Mouse (Mus musculus) neural tube, embryonic 14.5 days (tissue): ENCODE data around the gene Slc28a2. TPM values are rescaled to one million over a fixed set of nuclear protein-coding genes. Genes with fewer than 3 reads are reported as not detected.
"Not testable (repeated sequence)": the region's sequence is repeated elsewhere in the genome, so short reads cannot be mapped to it uniquely, and the experiment has no call there.

Experiments
- ATAC-seq: fragments of 200-750 bp; cut with Nextera tagmentation; 2 replicates; pipeline ENCODE4 v1.8.0; 2017; ENCODE audit warnings: low read depth, mild to moderate bottlenecking, moderate TSS enrichment, moderate library complexity
- H3K27ac ChIP-seq: fragments of 300-500 bp; sonication (generic); 2 replicates; pipeline ENCODE4 v1.5.1; 2014; ENCODE audit warnings: low read depth, mild to moderate bottlenecking, control low read depth, low read length, moderate library complexity, mixed read lengths
- H3K27me3 ChIP-seq: fragments of 300-500 bp; sonication (generic); 2 replicates; pipeline ENCODE4 v1.6.1; 2014; ENCODE audit warnings: low read length; ENCODE audit not compliant: control insufficient read depth, insufficient read depth
- H3K36me3 ChIP-seq: fragments of 300-500 bp; sonication (generic); 2 replicates; pipeline ENCODE4 v1.6.1; 2014; ENCODE audit warnings: low read length, mixed read lengths; ENCODE audit not compliant: control insufficient read depth, insufficient read depth
- H3K4me1 ChIP-seq: fragments of 300-500 bp; sonication (generic); 2 replicates; pipeline ENCODE4 v1.6.1; 2014; ENCODE audit warnings: low read length; ENCODE audit not compliant: control insufficient read depth, insufficient read depth
- H3K4me2 ChIP-seq: fragments of 300-500 bp; sonication (generic); 2 replicates; pipeline ENCODE4 v1.6.1; 2014; ENCODE audit warnings: mild to moderate bottlenecking, low read depth, low read length, control low read depth
- H3K4me3 ChIP-seq: fragments of 300-500 bp; sonication (generic); 2 replicates; pipeline ENCODE4 v1.5.1; 2014; ENCODE audit warnings: low read depth, low read length, control low read depth, mixed read lengths
- H3K9ac ChIP-seq: fragments of 300-500 bp; sonication (generic); replicated peaks from 2 replicates; pipeline ENCODE4 v1.6.1; 2014; ENCODE audit warnings: low read depth, mild to moderate bottlenecking, control low read depth, low read length, mixed read lengths
- H3K9me3 ChIP-seq: fragments of 300-500 bp; sonication (generic); 2 replicates; pipeline ENCODE4 v1.6.1; 2016; ENCODE audit warnings: low read length; ENCODE audit not compliant: control insufficient read depth
- WGBS: fragments of 180-500 bp; shearing (Covaris S2); extraction: QIAGEN DNeasy Blood & Tissue Kit; methylation state at CpG from one replicate; pipeline ENCODE4 v1.1.7; 2014; 5-methylcytosine and 5-hydroxymethylcytosine counted together
- polyA plus RNA-seq: library from polyadenylated mRNA; unstranded; fragments of >200 nt; fragmentation: Nextera tagmentation; extraction: Ambion mirVana; gene quantifications from 2 replicates; pipeline ENCODE4 v1.2.1, GENCODE M21; 2014

Slc28a2 gene
- polyA plus RNA-seq, 1 experiment from 2014 or later, result not detected

DNA sequence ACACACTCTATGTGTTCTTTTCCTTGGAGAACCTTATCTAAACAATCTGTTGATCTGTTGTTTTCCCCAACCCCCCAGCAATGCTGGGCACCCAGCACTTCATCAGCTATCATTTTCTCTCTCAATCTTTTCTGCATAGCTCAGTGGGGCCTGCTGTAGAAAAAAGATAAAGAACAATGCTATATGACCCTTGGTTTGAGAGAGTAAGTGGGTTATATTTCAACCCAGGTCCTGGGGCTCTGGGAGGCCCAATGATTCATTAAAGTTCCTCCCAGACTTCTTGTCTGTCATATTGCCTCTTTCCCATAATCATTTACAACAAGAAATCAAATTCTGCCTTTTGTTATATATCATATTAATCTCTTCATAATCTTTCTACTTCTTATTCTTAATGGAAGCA is 59.8 kb downstream of the Slc28a2 start:
- not testable (repeated sequence) for H3K36me3 ChIP-seq, H3K9me3 ChIP-seq, H3K27me3 ChIP-seq, H3K9ac ChIP-seq, H3K4me2 ChIP-seq, H3K27ac ChIP-seq, H3K4me3 ChIP-seq, ATAC-seq, H3K4me1 ChIP-seq

DNA sequence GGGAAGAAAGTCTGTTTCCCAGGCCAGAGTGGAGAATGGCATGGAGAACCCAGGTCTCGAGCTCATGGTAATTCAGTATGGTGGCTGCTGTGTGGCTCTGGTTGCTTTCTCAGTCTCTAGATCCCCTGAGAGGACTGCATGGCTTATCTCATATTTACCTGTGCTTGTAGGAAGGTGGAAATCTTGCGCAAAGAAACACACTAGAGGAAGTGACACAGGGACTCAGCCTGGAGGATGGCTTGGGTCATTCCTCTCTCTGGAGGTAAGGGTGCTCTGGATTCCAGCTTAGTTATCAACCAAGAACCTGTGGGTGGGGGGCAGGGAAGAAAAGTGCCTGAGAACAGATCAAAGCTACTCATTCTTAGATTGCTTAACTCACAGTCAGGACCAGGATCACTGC is 60.4 kb downstream of the Slc28a2 start:
- no peak overlapping the region for H3K9ac ChIP-seq
- H3K4me2 ChIP-seq, result no peak overlapping the region
- no peaks in the 10 kb centered on the region for H3K27me3 ChIP-seq
- no peaks in the 10 kb centered on the region for H3K36me3 ChIP-seq
- H3K4me3 ChIP-seq, result no peak overlapping the region
- H3K9me3 ChIP-seq, result no peaks in the 10 kb centered on the region
- H3K4me1 ChIP-seq, result no peaks in the 10 kb centered on the region
- H3K27ac ChIP-seq, result no peak overlapping the region
- 88% methylated on average over 2 of the region's 2 CpGs for WGBS
- ATAC-seq, result no peak

Other genes starting within 250 kb of the Slc28a2 start
- 0.08 TPM in 1 of 2 replicates, not detected in the other for gene Patl2, start 240.3 kb upstream of the Slc28a2 start, polyA plus RNA-seq
- gene Terb2, start 240.2 kb upstream of the Slc28a2 start, polyA plus RNA-seq, result not detected in 2 replicates
- gene Sord, start 191.7 kb upstream of the Slc28a2 start, polyA plus RNA-seq, result 21.1 and 22.7 TPM in 2 replicates
- gene Duox2, start 128.0 kb upstream of the Slc28a2 start, polyA plus RNA-seq, result not detected in 2 replicates
- 0.17 and 0.37 TPM in 2 replicates for gene Duoxa2, start 127.6 kb upstream of the Slc28a2 start, polyA plus RNA-seq
- gene Duoxa1, start 112.7 kb upstream of the Slc28a2 start, polyA plus RNA-seq, result 0.32 TPM in 1 of 2 replicates, not detected in the other
- 0.13 and 0.15 TPM in 2 replicates for gene Duox1, start 110.8 kb upstream of the Slc28a2 start, polyA plus RNA-seq
- 16.7 and 17.5 TPM in 2 replicates for gene Shf, start 57.3 kb upstream of the Slc28a2 start, polyA plus RNA-seq
- gene Gm14085, start 58.5 kb downstream of the Slc28a2 start, polyA plus RNA-seq, result not detected in 2 replicates
- 35.3 and 37.6 TPM in 2 replicates for gene Gatm, start 184.8 kb downstream of the Slc28a2 start, polyA plus RNA-seq
- 0.50 and 0.64 TPM in 2 replicates for gene AA467197, start 210.5 kb downstream of the Slc28a2 start, polyA plus RNA-seq